Mouse (Mus musculus) thymus, postnatal 25 days (tissue): ENCODE measurements around the gene Tmem201.
A peak's percentile ranks its signal among the peaks of the same experiment; 100 is the strongest.
"Not testable (repeated sequence)": the region's sequence is repeated elsewhere in the genome, so short reads cannot be mapped to it uniquely, and the experiment has no call there.

Source experiments
- DNase-seq: peaks from one replicate; pipeline ENCODE4 v3.0.0; 2022

The Tmem201 gene

DNA sequence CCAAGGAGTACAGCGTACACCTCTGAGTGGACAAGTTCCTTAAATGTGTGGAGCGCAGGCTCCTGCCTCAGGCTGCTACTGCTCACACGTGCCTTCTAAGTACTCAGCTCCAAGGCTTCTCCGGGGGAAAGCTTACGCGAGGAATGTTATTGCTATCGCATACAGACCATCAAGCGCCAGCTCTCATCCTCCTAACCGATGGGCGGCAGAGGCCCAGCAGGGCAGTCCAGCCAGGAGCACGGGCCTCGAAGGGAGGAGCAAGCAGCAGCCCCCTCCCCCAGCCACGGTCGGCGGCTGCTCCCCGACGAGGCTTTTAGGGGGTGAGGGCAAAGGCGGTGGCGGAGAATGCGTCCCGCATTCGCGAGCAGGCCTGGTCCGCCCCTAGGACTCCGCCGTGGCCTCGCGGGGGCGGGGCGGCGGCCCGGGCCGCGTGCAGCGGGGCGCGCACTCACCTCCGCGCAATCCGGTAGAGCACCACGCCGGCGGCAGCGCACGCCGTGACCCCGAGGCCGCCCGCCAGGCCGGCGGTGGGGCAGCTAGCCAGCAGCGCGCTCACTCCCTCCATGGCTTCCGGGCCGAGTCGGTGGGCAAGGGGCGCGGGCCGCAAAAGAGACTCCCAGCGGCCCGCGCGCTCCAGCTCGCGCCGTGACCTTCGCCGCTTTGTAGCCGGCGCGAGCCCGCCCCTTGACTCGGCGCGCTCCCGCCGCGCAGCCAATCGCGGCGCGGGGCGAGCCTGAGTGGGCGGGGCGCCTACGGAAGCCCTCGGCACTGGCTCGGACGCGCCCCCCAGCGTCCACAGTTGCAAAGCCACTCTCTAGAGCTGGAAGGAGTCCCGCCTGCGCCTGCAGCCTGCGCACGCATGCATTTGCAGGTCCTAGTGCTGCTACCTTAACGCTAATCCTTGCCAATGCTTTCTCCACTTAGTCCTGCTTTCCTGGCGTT is at the start of gene Tmem201:
TSS of gene Tmem201 (minus strand) at position 662 of the 942 bp plus-strand sequence.
- peak; percentile 97 for DNase-seq

DNA sequence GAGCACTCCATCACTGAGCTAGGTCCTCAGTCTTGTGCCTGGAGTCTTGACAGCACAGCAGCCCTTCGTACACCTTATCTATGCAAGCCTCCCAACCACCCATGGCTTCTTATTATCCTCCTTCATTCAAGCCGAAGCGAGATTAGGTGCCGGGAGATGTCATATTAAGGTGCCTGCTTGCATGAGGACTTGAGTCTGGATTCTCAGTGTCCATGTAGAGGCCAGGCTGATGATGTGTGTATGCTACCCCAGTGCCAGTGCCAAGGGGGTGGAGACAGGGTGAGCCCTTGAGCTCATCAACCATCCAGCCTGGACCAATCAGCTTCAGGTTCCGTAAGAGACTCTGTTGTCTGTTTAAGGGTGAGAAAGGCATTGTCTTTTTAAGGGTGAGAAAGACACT is 47.1 kb upstream of the Tmem201 start:
- no peak for DNase-seq

DNA sequence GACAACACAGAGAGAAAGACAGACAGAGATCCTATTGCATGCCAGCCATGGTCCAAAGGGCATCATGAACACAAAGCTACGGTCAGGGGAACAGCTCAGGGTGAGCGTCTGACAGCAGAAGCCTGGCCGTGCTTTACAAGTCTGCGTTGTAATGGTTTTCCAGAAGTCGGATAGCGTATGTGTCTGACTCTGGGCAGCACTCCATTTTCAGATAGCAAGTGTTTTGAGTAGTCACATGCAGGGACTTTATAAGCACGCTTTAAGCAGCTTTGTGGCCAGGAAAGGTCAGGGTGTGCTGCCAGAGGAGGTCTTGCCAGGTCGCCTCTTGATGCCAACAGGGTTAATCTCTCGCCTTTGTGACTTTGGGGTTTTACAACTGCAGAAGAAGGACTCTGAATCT is 46.5 kb upstream of the Tmem201 start:
- no peak for DNase-seq

DNA sequence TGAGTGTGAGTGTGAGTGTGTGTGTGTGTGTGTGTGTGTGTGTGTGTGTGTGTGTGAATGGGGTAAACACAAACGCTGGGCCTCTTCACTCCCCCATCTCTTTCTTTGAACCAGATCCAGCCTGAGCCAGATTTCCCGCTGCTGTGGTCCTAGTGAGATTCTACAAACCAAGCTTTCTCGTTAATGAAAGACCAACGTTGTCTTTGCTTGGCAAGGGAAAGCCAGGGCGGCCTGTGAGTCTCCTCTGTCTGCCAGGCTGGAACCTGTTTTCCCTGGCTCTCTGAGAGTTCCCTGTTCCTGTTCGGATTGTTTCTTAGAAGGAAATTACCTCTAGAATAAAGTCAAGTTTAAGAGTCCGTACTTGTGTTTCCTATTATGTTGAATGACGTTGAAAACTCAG is 45.1 kb upstream of the Tmem201 start:
- no peak for DNase-seq

DNA sequence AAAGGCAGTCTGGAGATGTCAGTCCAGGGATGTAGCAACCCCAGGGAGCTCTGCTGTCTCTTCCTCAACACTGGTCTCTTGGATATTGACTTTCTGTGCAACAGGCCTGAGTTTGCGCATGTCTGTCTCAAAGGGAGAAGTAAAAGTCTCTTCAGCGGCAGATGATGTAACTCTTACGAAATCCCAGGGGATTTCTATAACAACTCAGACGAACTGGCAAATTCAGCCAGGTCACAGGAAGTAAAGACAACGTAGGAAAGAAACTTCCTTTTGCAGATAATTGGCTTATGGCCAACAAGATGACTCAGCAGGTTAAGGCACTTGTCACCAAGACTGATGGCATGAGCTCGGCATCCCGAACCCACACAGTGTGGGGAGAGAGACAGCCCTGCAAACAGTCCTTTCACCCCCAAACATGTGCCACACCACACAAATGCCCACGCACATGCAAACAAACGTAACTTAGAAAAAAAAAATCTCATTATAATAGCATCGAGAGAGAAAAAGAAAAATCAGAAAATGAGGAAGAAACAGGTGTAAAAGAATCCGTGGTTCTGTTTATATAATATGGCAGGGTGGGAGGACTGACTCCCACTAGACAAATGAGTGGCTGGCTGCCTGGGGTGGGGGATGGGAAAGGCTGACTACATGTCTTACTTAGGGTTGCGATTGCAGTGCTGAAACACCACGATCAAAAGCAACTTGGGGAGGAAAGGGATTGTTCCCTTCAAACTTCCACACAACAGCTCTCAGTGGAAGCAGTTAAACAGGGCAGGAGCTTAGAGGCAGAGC is 42.9 kb upstream of the Tmem201 start:
- DNase-seq, result no peak

DNA sequence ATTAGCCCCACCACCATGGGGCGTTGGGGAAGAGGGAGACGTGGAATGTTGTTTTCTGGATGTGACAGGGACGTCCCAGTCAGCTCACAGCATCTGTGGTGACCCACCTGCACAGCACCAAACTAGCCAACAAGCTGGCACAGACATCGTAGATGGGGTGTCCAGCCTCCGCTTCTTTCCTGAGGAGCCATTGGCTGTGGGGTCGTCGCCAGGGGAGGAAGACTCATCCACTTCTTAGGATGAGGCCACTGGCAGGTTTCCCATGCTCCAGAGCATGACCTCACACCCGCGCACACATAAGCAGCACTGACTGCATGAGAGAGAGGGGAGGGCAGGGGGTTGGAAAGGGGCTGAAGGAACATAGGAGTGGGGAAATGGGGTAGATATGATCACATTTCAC is 42.1 kb upstream of the Tmem201 start:
- DNase-seq, result no peak

DNA sequence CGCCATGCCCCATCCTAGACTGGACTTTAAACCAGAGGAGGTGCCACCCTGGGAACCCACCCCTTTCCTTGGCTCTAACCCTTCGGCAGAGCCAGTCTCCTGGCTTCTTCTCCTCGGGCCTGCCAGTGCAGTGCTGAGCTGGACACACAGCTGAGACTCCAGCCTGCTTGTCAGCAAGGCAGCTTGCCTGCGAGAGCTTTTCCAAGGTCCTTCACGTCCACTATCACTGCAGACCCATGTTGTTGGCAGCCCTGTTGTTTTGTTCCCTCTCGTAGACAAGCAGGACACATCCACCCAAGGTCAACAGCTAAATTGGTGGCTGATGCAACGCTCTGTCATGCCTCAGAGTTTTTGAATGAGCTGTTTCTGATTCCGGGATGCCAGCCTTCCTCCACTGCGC is 39.3 kb upstream of the Tmem201 start:
- DNase-seq, result no peak

DNA sequence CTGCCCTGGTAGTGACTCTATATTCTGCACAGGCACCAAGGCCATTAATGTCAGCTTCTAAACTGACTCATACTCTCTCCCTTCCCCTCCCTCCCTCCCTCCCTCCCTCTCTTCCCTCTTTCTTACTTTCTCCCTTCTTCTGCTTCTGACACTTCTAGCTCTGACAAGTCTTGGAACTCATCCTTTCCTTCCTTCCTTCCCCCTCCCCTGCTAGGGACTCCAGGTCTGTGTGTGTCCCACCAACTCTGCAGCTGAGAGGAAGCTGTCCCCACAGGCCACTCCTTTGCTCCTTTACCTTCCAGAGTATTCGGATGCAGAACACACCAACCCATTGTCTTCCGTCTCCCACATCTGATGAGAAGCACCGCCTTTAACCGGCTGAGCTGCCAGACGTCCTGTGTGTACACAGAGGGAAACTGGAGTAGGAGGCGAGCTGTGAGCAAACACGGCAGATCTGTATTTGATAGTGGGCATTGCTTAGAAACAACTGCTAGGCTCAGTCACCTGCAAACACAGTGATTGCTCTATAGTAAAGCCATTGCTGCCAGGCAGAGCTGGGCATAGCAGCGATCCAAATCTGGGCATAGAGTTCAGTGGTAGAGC is 38.0 kb upstream of the Tmem201 start:
- DNase-seq, result no peak

DNA sequence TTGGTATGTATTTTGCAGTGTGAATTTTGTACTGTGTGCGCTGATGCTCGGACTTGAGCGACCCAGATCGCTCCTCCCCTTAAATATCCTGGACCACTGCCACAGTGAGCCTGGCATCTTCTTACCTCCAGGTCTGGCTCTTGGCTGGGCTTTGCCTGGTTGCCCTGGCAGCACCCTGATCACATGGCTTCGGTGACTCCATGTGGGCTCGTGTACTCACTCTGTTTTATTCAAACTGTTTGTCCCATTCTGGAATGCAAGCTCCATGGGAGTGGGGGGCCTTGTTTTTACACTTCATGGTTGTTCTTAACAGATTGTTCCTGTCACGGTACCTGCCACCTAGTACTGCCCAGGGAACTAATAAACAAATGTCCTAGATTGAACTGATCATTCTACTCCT is 37.5 kb upstream of the Tmem201 start:
- DNase-seq, result no peak

DNA sequence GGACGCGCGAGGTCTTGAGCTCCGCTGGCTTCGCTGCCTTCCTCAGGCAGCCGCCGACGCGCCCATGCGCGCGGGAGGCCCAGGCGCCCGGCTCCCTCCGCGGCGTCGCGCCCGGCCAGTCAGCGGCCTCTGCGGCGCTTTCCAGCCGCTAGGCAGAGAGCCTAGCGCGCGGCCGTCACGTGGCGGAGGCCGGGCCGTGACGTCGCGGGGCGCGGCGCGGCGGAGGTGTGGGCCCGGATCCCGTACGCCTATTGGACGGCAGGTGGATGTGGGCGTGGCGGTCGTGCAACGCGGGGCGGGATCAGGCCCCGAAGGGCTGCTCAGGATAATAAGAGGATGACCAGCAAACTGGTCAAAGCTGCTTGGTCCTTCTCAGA is 36.2 kb upstream of the Tmem201 start, which contains the start of gene Slc25a33:
TSS of gene Slc25a33 (minus strand) at position 184 of the 377 bp plus-strand sequence.
- peak; percentile 91 for DNase-seq

DNA sequence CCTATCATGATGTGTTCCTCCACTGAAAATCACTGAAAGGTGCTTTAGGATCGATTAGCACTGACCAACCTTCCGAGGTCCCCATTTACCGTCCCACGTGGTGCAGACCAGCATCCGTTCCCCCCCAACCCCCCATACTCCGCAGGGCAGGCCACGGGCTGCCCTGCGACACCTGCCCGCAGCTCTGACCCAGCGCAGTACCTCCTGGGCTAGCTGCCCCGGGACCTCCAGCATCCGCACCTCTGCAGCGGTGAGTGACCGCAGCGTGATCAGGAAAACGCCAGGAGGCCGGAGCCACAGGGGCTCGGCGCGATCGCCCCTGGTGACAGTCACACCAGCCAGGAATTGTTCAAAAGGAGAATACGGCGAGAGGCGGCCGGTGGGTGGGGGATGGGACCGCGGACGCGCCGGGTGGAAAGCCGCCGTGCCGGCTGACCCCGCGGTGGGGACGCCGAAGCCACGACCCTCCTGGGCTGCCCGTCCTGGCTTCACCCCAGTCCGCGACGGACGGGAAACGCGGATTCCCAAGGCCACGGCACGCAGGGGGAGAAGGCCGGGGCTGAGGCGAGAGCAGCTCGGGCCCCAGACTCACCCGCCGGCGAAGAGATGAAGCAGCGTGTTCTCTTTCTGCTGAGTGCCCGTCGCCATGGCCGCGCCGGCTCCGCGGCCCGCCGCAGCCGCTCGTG is 35.7 kb upstream of the Tmem201 start:
- no peak for DNase-seq

DNA sequence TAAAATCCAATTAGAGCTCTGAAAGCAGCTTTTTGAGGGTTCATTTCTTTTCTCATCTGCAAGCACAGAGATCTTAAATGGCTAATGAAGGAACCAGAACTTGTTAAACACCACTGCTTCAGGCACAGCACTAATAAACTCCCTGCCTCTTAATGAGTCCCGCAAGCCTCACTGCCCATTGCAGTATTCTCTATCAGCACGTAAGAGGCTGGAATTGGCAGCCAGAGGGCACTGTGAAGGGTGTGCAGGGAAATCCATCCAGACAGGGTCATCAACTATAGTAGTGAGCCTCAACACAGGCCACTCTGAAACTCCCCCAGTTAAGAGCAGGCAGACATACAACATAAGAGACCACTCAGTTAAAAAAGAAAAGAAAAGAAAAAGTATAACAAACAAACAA is 34.5 kb upstream of the Tmem201 start:
- no peak for DNase-seq

DNA sequence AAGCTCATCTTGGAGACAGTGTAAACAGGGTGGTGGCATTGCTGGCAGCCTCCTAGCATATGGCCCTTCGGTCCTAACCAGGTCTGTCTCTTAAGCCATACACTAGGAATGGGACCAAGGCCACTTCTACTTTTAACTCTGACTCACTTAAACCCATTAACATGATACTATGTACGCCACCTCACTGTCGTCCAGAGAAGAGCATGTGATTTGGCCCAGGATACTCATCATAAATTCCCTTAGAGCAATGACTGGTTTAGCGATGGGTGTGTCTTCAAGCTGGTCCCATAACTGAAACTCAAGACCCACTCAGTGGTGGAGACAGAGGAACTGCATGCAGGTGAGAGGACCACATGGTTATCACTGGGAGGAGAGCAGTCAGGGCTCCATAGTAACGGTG is 27.4 kb upstream of the Tmem201 start:
- DNase-seq, result no peak

DNA sequence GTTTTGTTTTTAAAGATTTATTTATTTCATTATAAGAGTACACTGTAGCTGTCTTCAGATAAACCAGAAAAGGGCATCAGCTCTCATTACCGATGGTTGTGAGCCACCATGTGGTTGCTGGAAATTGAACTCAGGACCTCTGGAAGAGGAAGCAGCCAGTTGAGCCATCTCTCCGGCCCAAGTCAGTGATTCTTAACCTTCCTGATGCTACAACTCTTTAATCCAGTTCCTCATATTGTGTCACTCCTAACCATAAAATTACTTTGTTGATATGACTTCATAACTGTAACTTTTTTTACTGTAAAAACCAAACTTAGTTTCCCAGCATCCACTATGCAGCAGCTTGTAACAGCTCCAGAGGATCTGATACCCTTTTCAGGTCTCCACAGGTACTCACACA is 25.5 kb upstream of the Tmem201 start:
- no peak for DNase-seq

DNA sequence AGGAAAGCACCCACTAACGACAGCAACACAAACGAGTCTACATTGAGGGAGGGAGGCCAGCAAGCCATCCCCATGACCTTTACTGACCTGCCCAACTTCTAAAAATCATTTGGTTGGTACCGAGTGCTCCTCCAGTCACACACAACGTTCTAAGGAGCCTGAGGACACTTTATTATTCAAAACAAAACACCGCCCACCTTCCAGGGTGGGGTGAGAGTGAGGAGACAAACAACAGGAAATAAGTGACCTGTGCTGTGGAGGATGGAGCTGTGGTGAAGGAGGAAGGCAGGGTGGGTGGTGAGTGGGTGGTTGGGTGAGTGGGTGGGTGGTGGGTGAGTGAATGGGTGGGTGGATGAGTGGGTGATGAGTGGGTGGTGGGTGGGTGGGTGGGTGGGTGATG is 21.7 kb upstream of the Tmem201 start:
- DNase-seq, result no peak

DNA sequence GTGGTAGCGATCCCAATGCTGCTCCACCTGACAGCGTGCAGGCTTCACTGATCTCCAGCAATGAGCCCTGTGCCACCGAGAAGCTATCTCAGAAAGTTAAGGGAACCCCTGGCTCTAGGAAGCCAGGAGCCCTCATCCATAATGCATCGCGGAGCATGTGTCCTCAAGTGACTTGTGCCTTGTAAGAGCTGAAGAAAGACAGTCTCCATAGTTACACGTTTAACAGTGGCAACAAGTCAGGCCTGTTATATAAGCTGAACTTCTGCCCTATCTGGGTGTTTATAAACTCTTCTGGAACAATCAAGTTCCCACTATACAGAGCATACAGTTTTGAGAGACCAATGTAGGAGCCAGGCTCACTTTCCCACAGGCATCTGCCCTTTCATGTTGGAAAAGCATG is 20.6 kb upstream of the Tmem201 start:
- no peak for DNase-seq

DNA sequence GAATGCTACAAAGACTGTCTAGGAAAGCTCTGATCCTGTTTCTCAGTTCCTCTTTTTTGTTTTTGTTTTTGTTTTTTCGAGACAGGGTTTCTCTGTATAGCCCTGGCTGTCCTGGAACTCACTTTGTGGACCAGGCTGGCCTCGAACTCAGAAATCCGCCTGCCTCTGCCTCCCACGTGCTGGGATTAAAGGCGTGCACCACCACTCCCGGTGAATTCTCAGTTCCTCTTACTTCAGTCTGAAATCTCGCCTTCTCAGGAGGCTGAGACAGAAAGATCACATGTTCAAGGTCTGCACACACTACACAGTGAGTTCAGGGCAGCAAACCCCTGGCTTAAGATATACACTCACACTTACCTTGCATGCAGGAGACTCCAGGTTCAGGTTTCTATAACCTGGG is 18.7 kb upstream of the Tmem201 start:
- DNase-seq, result not testable (repeated sequence)

DNA sequence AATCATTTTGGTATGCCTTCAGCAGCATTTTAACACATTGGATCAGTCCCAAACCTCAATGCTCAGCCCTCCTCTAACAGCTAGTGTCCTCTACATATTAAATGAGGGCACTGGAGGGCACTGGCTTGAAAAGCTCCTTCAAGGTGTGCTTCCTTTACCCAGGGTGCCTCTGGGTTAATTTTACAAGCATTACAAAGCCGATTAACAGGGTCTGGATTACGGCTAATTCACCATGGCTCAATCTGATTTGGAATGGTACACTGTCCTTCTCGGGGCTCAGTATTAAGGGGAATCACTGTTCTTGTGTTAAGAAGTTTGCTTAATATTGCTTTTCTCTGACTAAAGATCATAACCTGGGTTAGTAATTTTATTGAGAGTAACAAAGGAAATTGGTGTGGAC is 15.0 kb upstream of the Tmem201 start:
- DNase-seq, result no peak

DNA sequence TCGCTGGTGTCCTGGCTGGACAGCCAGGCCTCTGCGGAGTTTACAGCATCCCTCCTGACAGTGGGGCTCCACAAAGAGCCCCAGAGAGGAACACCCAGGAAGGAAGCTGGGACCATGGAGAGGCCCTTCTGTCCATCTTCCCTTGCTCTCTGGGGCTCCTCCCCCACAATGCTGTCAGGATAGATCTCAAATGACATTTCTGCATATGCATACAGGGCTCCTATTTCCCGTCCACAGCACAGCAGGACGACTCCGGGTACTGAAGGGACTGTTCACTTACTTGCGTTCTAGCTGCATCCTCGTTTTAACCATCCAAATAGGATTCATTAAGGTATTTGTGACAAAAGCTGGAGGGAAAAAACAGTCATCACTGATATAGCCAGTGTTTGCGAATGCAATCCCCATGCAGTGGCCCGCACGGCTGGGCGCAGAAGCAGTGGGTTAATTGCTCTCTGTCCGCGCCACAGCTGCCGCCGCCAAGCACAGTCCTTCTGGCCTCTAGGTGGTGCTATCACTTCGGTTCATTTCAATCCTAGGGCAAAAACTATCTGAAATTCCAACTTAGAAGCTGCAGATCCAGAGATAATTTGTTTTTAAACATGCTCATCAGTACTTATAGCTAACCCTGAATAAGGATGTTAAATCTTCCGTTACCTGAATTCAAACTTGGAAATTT is 14.4 kb upstream of the Tmem201 start:
- peak; percentile 28 for DNase-seq

DNA sequence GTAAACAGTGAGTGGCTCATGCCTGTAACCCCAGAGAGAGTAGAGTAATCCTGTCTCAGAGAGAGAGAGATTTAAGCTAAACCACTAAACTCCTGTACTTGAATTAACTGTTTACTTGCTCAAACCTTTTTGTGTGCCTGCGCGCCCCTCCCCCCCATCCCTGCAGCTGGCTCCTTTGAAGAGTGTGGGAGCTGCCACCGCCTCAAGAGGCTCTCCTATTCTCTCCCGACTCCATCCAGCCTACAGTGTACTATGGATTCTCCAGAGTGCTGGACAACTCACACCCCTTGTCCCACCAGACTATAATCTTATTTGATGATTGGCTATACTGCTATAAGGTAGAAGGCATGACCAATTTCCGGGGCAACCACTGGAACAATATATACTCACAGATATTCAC is 12.8 kb upstream of the Tmem201 start:
- DNase-seq, result no peak

DNA sequence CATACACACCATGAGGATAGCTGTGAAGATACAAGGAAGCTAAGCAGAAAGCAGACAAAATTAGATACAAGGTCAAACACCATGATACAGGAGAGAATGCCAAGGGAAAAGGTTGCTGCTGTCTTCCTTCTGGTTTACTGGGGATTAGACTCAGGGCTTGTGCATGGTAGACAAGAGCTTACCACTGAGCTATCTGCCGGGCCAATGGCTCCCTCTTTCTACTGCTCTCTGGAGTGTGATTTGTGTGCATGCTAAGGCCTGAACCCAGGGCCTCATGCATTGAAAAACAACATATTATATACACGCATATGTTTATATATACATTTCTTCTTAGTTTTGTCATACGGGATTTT is 11.8 kb upstream of the Tmem201 start:
- DNase-seq, result not testable (repeated sequence)

DNA sequence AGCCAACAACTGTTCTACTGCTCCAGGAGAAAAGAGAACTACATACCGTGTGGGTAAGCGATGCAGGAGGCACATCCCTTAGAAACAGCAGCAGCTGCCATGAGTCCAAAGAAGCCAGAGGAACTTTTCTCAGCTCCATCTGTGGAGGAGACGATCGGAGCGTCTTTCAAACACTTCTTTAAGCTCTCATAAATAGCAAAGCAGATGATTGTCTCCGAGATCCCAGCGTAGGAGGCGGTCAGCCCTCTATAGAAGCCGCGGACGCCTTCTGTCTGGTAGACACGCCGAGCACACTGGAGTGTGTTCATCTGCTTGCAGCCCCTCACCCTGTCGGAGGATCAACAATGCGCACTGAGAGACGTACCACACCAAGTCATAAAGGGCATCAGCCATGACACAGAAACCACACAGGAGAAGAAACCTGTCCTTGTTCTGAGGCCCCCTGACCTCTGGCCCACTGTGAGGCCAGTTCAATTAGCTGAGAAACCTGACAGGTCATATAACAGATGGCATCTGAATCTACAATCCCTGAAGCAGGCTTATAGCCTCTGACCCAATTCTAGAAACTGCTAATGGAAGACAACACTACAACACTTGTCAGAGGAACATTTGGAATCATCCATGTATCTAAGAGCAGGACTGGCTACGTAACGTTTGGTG is 11.3 kb upstream of the Tmem201 start:
- DNase-seq, result no peak
